Mouse (Mus musculus) C2C12 (cell line): ENCODE data around the gene Srgap2. TPM values are rescaled to one million over a fixed set of nuclear protein-coding genes. Genes with fewer than 3 reads are reported as not detected.

Experiments
- H3K27me3 ChIP-seq: one replicate; pipeline ENCODE4 v1.6.1; 2011; ENCODE audit not compliant: control insufficient read depth, insufficient read depth, insufficient read length
- H3K36me3 ChIP-seq: one replicate; pipeline ENCODE4 v1.6.1; 2011; ENCODE audit not compliant: control insufficient read depth, insufficient read depth
- H3K4me3 ChIP-seq: one replicate; pipeline ENCODE4 v1.5.1; 2011; ENCODE audit warnings: mild to moderate bottlenecking, control low read depth; ENCODE audit not compliant: poor library complexity, insufficient read depth, severe bottlenecking
- H3K79me2 ChIP-seq: one replicate; pipeline ENCODE4 v1.6.1; 2011; ENCODE audit not compliant: control insufficient read depth, insufficient read depth
- H3K79me3 ChIP-seq: one replicate; pipeline ENCODE4 v1.6.1; 2011; ENCODE audit warnings: low read depth, control low read depth
- H3ac ChIP-seq: one replicate; pipeline ENCODE3; 2011; ENCODE audit warnings: low read depth; ENCODE audit not compliant: control insufficient read depth, insufficient read length
- CEBPB ChIP-seq: IDR thresholded peaks from one replicate; pipeline ENCODE4 v1.6.1; 2011; ENCODE audit warnings: low read depth, mild to moderate bottlenecking, control low read depth, moderate library complexity
- CTCF ChIP-seq: IDR thresholded peaks from one replicate; pipeline ENCODE4 v1.5.1; 2011; ENCODE audit not compliant: control insufficient read depth, insufficient read depth, insufficient read length
- FOSL1 ChIP-seq: IDR thresholded peaks from one replicate; pipeline ENCODE4 v1.8.0; 2011; ENCODE audit warnings: mild to moderate bottlenecking, low read length; ENCODE audit not compliant: poor library complexity, insufficient read depth, severe bottlenecking
- MAX ChIP-seq: IDR thresholded peaks from one replicate; pipeline ENCODE4 v1.6.1; 2011; ENCODE audit warnings: mild to moderate bottlenecking, control low read depth
- MYOD1 ChIP-seq: IDR thresholded peaks from one replicate; pipeline ENCODE4 v1.6.1; 2011; ENCODE audit warnings: low read depth; ENCODE audit not compliant: control insufficient read depth, insufficient read length
- MYOG ChIP-seq: IDR thresholded peaks from one replicate; pipeline ENCODE4 v1.6.1; 2011; ENCODE audit not compliant: control insufficient read depth, insufficient read length; ENCODE audit errors: extremely low read depth
- USF1 ChIP-seq: IDR thresholded peaks from one replicate; pipeline ENCODE4 v1.6.1; 2011; ENCODE audit warnings: low read depth, mild to moderate bottlenecking, control low read depth, moderate library complexity
- polyA plus RNA-seq: library from polyadenylated mRNA; unstranded; fragments of >200 nt; fragmentation: generic; extraction: Trizol; gene quantifications from one replicate; pipeline ENCODE4 v1.2.1, GENCODE M21; 2012; ENCODE audit warnings: missing spikeins

Gene Srgap2
- polyA plus RNA-seq, 1 experiment, result 10.5 TPM

- H3K79me3 ChIP-seq, result no peaks in the 10 kb centered on the region
- TF ChIP-seq USF1, result no peak
- no peak for TF ChIP-seq FOSL1
- TF ChIP-seq CTCF, result no peak
- no peak for TF ChIP-seq MYOG
- no peak for TF ChIP-seq MYOD1
- no peak for TF ChIP-seq MAX
- TF ChIP-seq CEBPB, result no peak
- no peaks in the 10 kb centered on the region for H3K36me3 ChIP-seq
These were observed 33.3 kb upstream of the Srgap2 start for GRCm38 (mm10) chr1:131560500-131560899.

GRCm38 (mm10) chr1:131555042-131555812, 28.1 kb upstream of the Srgap2 start:
- Histone ChIP-seq H3K4me3 (no peak overlapping the region), H3K79me3 (no peaks in the 10 kb centered on the region), H3K27me3 (no peaks in the 10 kb centered on the region), H3K79me2 (no peaks in the 10 kb centered on the region), H3K36me3 (no peaks in the 10 kb centered on the region), H3ac (no peak overlapping the region)
- TF ChIP-seq FOSL1, result no peak
- TF ChIP-seq MYOG, result no peak
- TF ChIP-seq CTCF, result peak; percentile 71
- no peak for TF ChIP-seq MAX
- no peak for TF ChIP-seq MYOD1
- no peak for TF ChIP-seq CEBPB

More at GRCm38 (mm10) chr1:131560500-131560899, 33.3 kb upstream of the Srgap2 start:
- Histone ChIP-seq H3K4me3 (no peak overlapping the region), H3K27me3 (no peaks in the 10 kb centered on the region), H3K79me2 (no peaks in the 10 kb centered on the region), H3ac (no peak overlapping the region)

DNA sequence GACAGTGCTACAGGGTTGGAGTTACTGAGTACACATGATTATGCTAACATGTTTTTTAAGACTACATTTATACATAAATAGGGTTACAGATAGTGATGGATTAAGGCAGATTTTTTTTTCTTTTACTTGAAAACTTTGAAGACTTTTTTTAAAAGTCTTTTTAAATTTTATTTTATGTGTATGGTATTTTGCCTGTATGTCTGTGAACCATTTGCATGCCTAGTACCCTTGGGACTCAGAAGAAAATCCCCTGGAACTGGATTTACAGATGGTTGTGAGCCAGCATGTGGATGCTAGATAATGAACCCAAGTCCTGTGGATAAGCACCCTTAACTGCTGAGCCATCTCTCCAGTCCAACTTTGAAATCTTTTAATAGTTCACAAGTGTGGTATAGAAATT, 26.3 kb upstream of the Srgap2 start:
- H3K79me3 ChIP-seq, result no peaks in the 10 kb centered on the region
- TF ChIP-seq MYOD1 (no peak), CEBPB (no peak), MYOG (no peak), USF1 (no peak), MAX (no peak), CTCF (no peak), FOSL1 (no peak)
- H3K79me2 ChIP-seq, result no peaks in the 10 kb centered on the region
- no peak overlapping the region for H3K4me3 ChIP-seq
- no peaks in the 10 kb centered on the region for H3K36me3 ChIP-seq
- H3K27me3 ChIP-seq, result no peaks in the 10 kb centered on the region
- H3ac ChIP-seq, result no peak overlapping the region

GRCm38 (mm10) chr1:131551956-131552355, 24.8 kb upstream of the Srgap2 start:
- Histone ChIP-seq H3K36me3 (no peaks in the 10 kb centered on the region), H3ac (no peak overlapping the region), H3K4me3 (no peak overlapping the region), H3K27me3 (no peaks in the 10 kb centered on the region), H3K79me2 (no peaks in the 10 kb centered on the region), H3K79me3 (no peaks in the 10 kb centered on the region)
- no peak for TF ChIP-seq MYOG
- TF ChIP-seq FOSL1, result no peak
- TF ChIP-seq CEBPB, result no peak
- no peak for TF ChIP-seq USF1
- no peak for TF ChIP-seq MAX
- TF ChIP-seq CTCF, result no peak
- TF ChIP-seq MYOD1, result no peak

DNA sequence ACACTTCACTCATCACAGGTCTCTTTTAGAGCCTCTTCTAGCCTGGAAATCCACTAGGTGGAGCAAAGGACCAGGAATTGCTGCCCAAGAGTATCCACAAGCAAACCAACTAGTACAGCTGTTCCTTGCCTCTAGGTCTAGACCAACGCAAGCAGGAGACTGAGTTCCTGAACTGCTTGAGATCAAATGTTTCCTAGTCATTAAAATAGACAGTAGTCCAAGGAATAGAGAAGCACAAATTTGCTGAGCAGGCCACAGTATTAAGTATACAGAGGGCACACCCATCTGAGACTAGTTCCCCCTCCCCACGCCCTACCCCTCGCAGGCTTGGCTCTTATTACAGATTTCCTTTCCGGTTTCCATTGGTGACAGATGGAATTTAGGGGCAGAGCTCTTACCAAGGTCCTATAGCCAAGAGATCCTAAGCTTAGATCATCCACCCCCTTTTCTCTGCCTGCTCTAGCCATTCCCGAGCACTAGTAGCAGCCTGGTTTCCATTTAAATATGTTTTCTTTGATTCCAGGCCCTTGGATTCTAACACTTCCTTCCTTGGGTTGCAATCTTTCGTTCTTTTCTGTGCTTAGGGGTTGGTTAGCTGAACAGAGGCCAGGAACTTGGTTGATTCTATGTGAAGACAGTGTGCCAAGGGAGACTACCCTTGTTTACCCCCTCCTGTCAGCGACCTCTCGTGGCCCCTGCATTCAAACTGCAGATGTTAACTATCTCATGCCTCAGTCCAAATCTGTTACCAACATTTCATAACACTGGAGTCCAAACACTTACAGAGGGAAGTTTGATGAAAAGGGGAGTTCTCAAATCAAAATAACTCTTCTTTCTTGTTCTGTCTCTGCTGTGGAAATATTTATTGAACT, 21.6 kb upstream of the Srgap2 start:
- TF ChIP-seq MAX, result no peak
- TF ChIP-seq CTCF, result no peak
- TF ChIP-seq CEBPB, result no peak
- no peak overlapping the region for H3ac ChIP-seq

More for the DNA sequence above, 21.6 kb upstream of the Srgap2 start:
- Histone ChIP-seq H3K79me2 (no peaks in the 10 kb centered on the region), H3K4me3 (no peak overlapping the region), H3K79me3 (no peaks in the 10 kb centered on the region), H3K27me3 (no peaks in the 10 kb centered on the region), H3K36me3 (no peaks in the 10 kb centered on the region)
